Mouse (Mus musculus): ENCODE data around the gene Hdhd5. TPM values are rescaled to one million over a fixed set of nuclear protein-coding genes. Genes with fewer than 3 reads are reported as not detected.

Gene Hdhd5
- total RNA-seq, 1 experiment from 2014 or later, result 11.6 TPM

- ATAC-seq (replicated peaks; ENCODE audit: low read depth, poor library complexity, severe bottlenecking), result no peak
Observed at GRCm38 (mm10) chr6:120489461-120489860, 41.7 kb downstream of the Hdhd5 start.

GRCm38 (mm10) chr6:120488647-120489046 lies 42.5 kb downstream of the Hdhd5 start:
- no peak for ATAC-seq (replicated peaks; ENCODE audit: low read depth, poor library complexity, severe bottlenecking)

GRCm38 (mm10) chr6:120486051-120486510 lies 45.0 kb downstream of the Hdhd5 start:
- peak; percentile 60 for ATAC-seq (replicated peaks; ENCODE audit: low read depth, poor library complexity, severe bottlenecking)

- ATAC-seq (replicated peaks; ENCODE audit: low read depth, poor library complexity, severe bottlenecking), result peak; percentile 19
Observed at GRCm38 (mm10) chr6:120485038-120485437, 46.1 kb downstream of the Hdhd5 start.

DNA sequence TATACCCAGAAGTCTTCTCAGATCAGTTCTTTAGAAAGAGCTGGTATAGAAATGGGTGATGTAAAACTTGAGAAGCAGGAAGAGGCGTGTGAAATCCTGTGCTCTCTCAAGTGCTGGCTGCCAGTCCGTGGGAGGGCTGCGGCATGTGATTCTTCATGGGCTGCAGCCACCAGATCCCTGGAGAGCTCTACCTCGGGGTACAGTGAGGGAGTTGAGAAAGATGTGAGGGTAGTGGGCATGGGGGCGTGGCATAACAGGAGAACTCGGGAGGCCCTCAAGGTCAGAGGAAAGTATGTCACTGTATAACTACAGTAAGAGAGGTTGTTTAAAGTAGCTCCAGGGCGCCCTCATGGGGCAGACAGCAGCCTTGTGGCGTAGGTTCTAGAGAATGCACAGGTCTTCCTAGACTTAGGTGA lies 47.9 kb downstream of the Hdhd5 start:
- ATAC-seq (replicated peaks; ENCODE audit: low read depth, poor library complexity, severe bottlenecking), result peak; percentile 19; the same call in 1 of the 2 replicates

DNA sequence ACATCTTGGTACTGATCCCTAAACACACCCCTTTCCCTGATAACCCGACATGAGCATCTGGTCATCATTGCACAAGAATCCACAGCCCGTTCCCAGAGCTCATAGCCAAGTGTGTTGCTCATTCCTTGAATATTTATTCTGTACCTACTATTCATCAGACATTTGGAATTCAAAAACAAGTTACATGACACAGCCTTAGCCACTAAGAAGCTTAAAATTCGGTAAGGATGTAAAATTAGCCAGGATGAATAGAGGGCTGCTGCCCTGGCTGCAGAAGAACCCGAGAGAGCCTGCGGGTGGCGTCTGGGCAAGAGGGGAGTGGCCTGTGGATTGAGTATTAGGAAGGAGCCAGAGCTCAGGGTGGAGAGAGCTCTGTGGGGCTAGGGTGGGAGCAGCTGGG lies 48.4 kb downstream of the Hdhd5 start:
- no peak for ATAC-seq (replicated peaks; ENCODE audit: low read depth, poor library complexity, severe bottlenecking)

GRCm38 (mm10) chr6:120482021-120482420 lies 49.1 kb downstream of the Hdhd5 start:
- no peak for ATAC-seq (replicated peaks; ENCODE audit: low read depth, poor library complexity, severe bottlenecking)

DNA sequence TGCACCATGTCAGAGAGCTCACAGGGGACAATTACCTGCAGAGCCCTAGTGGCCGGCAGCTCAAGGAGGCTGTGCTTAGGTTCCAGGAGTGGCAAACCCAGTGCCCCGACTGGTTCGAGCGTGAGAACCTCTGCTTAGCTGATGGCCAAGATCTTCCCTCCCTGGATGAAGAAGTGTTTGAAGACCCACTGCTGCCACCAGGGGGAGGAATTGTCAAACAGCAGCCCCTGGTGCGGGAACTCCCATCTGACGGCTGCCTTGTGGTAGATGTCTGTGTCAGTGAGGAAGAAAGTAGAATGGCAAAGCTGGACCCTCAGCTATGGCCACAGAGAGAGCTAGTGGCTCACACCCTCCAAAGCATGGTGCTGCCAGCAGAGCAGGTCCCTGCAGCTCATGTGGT lies 49.6 kb downstream of the Hdhd5 start:
- no peak for ATAC-seq (replicated peaks; ENCODE audit: low read depth, poor library complexity, severe bottlenecking)

- no peak for ATAC-seq (replicated peaks; ENCODE audit: low read depth, poor library complexity, severe bottlenecking)
Observed at GRCm38 (mm10) chr6:120480361-120480760, 50.8 kb downstream of the Hdhd5 start.

- ATAC-seq (replicated peaks; ENCODE audit: low read depth, poor library complexity, severe bottlenecking), result peak; percentile 80
Observed at GRCm38 (mm10) chr6:120479302-120479701, 51.8 kb downstream of the Hdhd5 start.

DNA sequence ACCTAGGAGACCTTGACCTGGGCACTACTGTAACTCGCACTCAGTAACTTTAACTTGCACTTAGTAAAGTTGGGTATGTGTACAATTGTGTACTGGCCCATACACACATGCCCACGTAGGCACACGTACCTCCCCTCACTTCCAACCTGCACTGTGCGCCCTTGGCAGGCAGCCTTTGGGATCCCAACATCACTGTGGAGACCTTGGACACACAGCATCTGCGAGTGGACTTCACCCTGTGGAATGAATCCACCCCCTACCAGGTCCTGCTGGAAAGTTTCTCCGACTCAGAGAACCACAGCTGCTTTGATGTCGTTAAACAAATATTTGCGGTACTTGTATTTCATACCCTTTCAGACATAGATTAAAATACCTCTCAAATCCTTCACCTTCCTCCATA lies 55.8 kb downstream of the Hdhd5 start:
- ATAC-seq (replicated peaks; ENCODE audit: low read depth, poor library complexity, severe bottlenecking), result no peak

DNA sequence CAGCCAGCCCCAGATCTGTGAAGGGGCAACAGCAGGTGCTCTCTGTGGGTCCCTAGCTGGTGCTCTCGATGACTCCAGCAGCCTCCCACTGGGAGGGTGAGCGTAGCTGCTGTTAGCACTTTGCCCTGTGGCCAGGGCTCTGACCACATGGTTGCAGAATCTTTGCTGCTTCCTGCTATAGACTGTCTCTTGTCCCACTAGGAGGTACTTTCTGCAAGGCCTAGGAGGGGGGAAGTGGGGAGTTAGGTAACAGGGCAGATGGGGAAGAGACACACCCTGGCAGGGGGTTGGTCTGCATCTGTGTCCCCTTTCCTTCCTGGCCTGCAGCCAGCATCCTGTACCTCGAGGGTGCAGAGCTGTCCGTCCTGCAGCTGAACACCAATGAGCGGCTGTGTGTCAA lies 57.7 kb downstream of the Hdhd5 start:
- peak; percentile 81 for ATAC-seq (replicated peaks; ENCODE audit: low read depth, poor library complexity, severe bottlenecking)

- no peak for ATAC-seq (replicated peaks; ENCODE audit: low read depth, poor library complexity, severe bottlenecking)
Observed at GRCm38 (mm10) chr6:120472455-120473140, 58.5 kb downstream of the Hdhd5 start.

DNA sequence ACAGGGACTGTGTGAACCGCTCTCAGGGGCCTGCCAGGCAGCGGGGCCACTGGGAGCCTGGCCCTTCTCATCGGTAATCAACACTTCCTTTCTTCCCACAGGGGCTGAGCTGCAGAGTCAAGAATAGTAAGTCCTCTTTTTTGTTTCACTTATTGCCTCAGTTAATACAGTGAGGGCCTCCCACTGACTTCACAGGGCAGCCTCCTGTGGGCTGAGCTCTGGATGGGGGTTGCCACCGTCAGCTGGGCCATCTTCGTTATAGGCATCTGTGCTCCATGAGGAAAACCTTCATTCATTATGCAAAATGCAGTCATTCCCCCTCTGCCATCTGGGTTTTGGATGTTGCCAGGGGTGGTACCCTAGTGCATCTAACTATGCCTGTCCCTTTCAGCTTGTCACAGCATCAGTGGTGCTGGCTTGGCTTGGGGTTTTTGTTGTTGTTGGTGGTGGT lies 59.1 kb downstream of the Hdhd5 start:
- ATAC-seq (replicated peaks; ENCODE audit: low read depth, poor library complexity, severe bottlenecking), result peak; percentile 19

DNA sequence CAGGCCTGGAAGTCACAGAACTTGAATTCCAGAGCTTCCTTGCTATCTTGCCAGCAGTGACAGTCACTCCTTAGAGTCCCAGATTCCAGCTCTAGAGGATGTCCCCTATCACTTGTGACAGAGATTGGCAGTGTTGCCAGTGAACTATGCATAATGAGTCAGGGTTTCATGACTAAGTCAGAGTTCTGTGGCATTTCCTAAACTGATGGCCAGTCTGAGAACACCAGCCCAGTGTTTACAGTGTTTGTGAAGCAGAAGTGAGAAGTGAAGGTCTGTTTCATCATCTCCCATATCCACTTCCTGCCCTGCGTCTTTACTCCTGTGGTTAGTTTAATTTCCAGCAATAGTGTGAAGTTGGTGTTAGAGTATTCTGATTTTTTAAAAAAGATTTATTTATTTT lies 60.5 kb downstream of the Hdhd5 start:
- ATAC-seq (replicated peaks; ENCODE audit: low read depth, poor library complexity, severe bottlenecking), result peak; percentile 39

DNA sequence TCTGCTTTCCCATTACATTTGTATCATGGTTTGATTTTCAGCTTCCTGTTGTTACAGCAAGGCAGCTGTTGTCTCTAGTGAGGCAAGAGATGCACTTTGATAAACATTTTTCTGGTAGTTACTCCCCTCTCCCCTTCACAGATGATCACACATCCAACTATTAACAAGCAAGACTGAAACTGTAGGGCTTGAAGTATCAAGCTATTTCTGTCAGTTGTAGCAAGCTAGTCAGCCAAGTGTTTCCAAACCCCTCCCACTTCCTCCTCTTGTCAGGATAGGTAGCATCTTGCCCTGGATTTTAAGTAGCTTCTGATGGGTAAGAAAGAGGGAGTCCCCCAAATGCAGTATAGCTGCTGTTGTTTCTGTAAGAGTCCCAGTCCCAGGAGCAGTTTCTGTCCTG lies 61.3 kb downstream of the Hdhd5 start:
- ATAC-seq (replicated peaks; ENCODE audit: low read depth, poor library complexity, severe bottlenecking), result no peak

DNA sequence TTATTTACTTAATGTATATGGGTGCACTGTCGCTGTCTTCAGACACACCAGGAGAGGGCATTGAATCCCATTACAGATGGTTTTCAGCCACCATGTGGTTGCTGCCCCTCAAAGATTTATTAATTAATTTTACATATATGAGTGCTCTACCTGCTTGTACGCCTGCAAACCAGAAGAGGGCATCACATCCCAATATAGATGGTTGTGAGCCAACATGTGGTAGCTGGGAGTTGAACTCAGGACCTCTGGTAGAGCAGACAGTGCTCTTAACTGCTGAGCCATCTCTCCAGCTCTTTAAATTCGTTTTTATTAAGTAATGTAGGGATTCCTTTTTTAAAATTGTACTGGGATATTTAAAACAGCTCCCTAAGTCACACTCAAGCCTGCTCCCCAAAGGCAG lies 61.9 kb downstream of the Hdhd5 start:
- ATAC-seq (replicated peaks; ENCODE audit: low read depth, poor library complexity, severe bottlenecking), result no peak

GRCm38 (mm10) chr6:120468259-120468658 lies 62.9 kb downstream of the Hdhd5 start:
- no peak for ATAC-seq (replicated peaks; ENCODE audit: low read depth, poor library complexity, severe bottlenecking)

- ATAC-seq (replicated peaks; ENCODE audit: low read depth, poor library complexity, severe bottlenecking), result peak; percentile 72
Observed at GRCm38 (mm10) chr6:120466609-120467329, 64.3 kb downstream of the Hdhd5 start.

DNA sequence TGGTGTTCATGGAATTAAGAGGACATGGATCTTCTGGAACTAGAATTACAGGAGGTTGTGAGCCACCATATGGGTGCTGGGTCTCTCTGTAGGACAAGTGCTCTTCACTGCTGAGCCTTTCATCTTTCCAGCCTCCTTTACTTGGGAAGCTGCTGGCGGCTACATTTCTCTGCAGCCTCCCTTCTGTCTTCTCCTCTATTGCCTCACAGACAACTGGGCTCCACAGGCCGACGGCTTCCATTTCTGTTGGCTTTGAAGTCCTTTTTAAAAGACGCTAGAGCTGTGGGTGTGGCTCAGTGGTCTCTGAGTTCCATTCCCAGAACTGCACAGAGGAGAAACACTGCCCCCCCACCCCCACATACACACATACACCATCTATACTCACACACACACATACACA lies 65.7 kb downstream of the Hdhd5 start:
- no peak for ATAC-seq (replicated peaks; ENCODE audit: low read depth, poor library complexity, severe bottlenecking)

- ATAC-seq (replicated peaks; ENCODE audit: low read depth, poor library complexity, severe bottlenecking), result no peak
Observed at GRCm38 (mm10) chr6:120464406-120464939, 66.6 kb downstream of the Hdhd5 start.
